Mouse (Mus musculus) heart, adult 2 months (tissue): ENCODE measurements around the gene Bnip3. TPM values are rescaled to one million over a fixed set of nuclear protein-coding genes. Genes with fewer than 3 reads are reported as not detected.

Experiments used
- DNase-seq, 2 experiments: peaks; one replicate each; pipeline ENCODE4 v3.0.0; 2021
- H3K27ac ChIP-seq: fragments of 200-600 bp; 2 replicates; pipeline ENCODE4 v1.8.1; 2022
- H3K27me3 ChIP-seq: fragments of 200-500 bp; 2 replicates; pipeline ENCODE4 v1.6.1; 2012; ENCODE audit warnings: mild to moderate bottlenecking, low read length, inconsistent platforms, mixed read lengths; ENCODE audit not compliant: control insufficient read depth, insufficient read depth
- H3K36me3 ChIP-seq: fragments of 200-500 bp; 2 replicates; pipeline ENCODE4 v1.6.1; 2012; ENCODE audit warnings: low read length, inconsistent platforms; ENCODE audit not compliant: control insufficient read depth, insufficient read depth
- H3K4me1 ChIP-seq: fragments of 200-500 bp; 2 replicates; pipeline ENCODE4 v1.6.1; 2011; ENCODE audit warnings: low read length; ENCODE audit not compliant: control insufficient read depth, insufficient read depth
- H3K4me3 ChIP-seq: fragments of 200-600 bp; 2 replicates; pipeline ENCODE4 v1.8.1; 2022
- H3K79me2 ChIP-seq: fragments of 200-500 bp; replicated peaks from 2 replicates; pipeline ENCODE4 v1.6.1; 2012; ENCODE audit warnings: mild to moderate bottlenecking, inconsistent platforms, low read length, moderate library complexity, mixed read lengths; ENCODE audit not compliant: control insufficient read depth, insufficient read depth
- H3K9ac ChIP-seq: fragments of 200-500 bp; 2 replicates; pipeline ENCODE4 v1.6.1; 2012; ENCODE audit warnings: low read depth, mild to moderate bottlenecking, control low read depth, inconsistent platforms, low read length, mixed read lengths
- CTCF ChIP-seq: fragments of 200-600 bp; IDR thresholded peaks from 2 replicates; pipeline ENCODE4 v1.8.1; 2022; ENCODE audit warnings: antibody characterized with exemption, mild to moderate bottlenecking, moderate library complexity
- EP300 ChIP-seq: fragments of 200-500 bp; IDR thresholded peaks from 2 replicates; pipeline ENCODE4 v1.6.1; 2011; ENCODE audit warnings: low read depth, low read length, control low read depth; ENCODE audit not compliant: insufficient read depth
- POLR2A ChIP-seq: fragments of 200-500 bp; IDR thresholded peaks from 2 replicates; pipeline ENCODE4 v1.6.1; 2011; ENCODE audit warnings: mild to moderate bottlenecking, low read depth, low read length, control low read depth; ENCODE audit not compliant: insufficient read depth
- WGBS: fragments of 180-500 bp; shearing (Covaris S2); methylation state at CpG from one replicate; pipeline ENCODE4 v1.1.7; 2018; 5-methylcytosine and 5-hydroxymethylcytosine counted together
- intact Hi-C: fragments of 180-260 bp; cut with DNase I; formaldehyde crosslinking; loops from one replicate; pipeline ENCODE4 v1.15.1; 2025
- polyA plus RNA-seq: library from polyadenylated mRNA; depleted of rRNA; stranded (reverse); fragments of >200 nt; gene quantifications from 2 replicates; pipeline ENCODE4 v1.2.3, GENCODE M21; 2012
- total RNA-seq, 2 experiments: library from RNA; stranded (reverse); gene quantifications; 2 replicates each; pipeline ENCODE4 v1.2.3; 2021

The Bnip3 gene
- total and polyA plus RNA-seq, 3 experiments: 48.7 to 401 (median 270) TPM

GRCm38 (mm10) chr7:138928456-138928855 lies 19.1 kb upstream of the Bnip3 start:
- Histone ChIP-seq H3K4me1 (no peaks in the 10 kb centered on the region), H3K79me2 (no peaks in the 10 kb centered on the region), H3K36me3 (no peaks in the 10 kb centered on the region), H3K4me3 (no peak overlapping the region), H3K27me3 (no peaks in the 10 kb centered on the region; the same call in 1 of the 2 replicates), H3K9ac (no peak overlapping the region), H3K27ac (no peak overlapping the region)
- DNase-seq: no peak
- no peak for TF ChIP-seq EP300
- no peak for TF ChIP-seq CTCF
- no peak for TF ChIP-seq POLR2A
- 92% methylated on average over 4 of the region's 4 CpGs for WGBS
- intact Hi-C loops: no loop called here

- peak; percentile 24 to 51 for DNase-seq
- Histone ChIP-seq H3K4me1 (peaks cover 7% of the 10 kb centered on the region), H3K9ac (no peak overlapping the region), H3K27ac (no peak overlapping the region), H3K27me3 (no peaks in the 10 kb centered on the region; the same call in 1 of the 2 replicates), H3K4me3 (no peak overlapping the region), H3K79me2 (no peaks in the 10 kb centered on the region), H3K36me3 (no peaks in the 10 kb centered on the region)
- intact Hi-C loops: loop anchor here (1.0 to 2.0 kb wide), 2 partner anchors 17 to 84 kb away; no protein-coding TSS in a partner anchor
- 5% methylated on average over 3 of the region's 3 CpGs for WGBS
- TF ChIP-seq POLR2A (no peak), CTCF (peak; percentile 68)
Observed at GRCm38 (mm10) chr7:138923756-138924425, 14.6 kb upstream of the Bnip3 start.

- Histone ChIP-seq H3K79me2 (no peaks in the 10 kb centered on the region), H3K36me3 (no peaks in the 10 kb centered on the region), H3K27me3 (no peaks in the 10 kb centered on the region; the same call in 1 of the 2 replicates), H3K9ac (no peak overlapping the region), H3K4me1 (peaks cover 7% of the 10 kb centered on the region), H3K4me3 (no peak overlapping the region), H3K27ac (peak overlapping the region; percentile 32)
- DNase-seq: peak in 1 of 2 experiments; percentile 14
- WGBS: 56% methylated on average over 8 of the region's 8 CpGs
- TF ChIP-seq POLR2A (no peak), CTCF (no peak), EP300 (no peak)
- intact Hi-C loops: loop anchor here (1.0 to 2.0 kb wide), 2 partner anchors 15 to 78 kb away; no protein-coding TSS in a partner anchor
Observed at GRCm38 (mm10) chr7:138921611-138922010, 12.3 kb upstream of the Bnip3 start.

- Histone ChIP-seq H3K4me1 (peaks cover 7% of the 10 kb centered on the region), H3K27ac (peak overlapping the region; percentile 97), H3K79me2 (no peaks in the 10 kb centered on the region), H3K9ac (peak overlapping the region; percentile 39), H3K4me3 (peak overlapping the region; percentile 15; the same call in 1 of the 2 replicates), H3K36me3 (no peaks in the 10 kb centered on the region), H3K27me3 (no peaks in the 10 kb centered on the region)
- under 1% methylated on average over 26 of the region's 26 CpGs for WGBS
- peak; percentile 87 to 92 for DNase-seq
- TF ChIP-seq POLR2A (no peak; the same call in none of the 2 replicates), CTCF (peak; percentile 66), EP300 (peak; percentile 97)
- intact Hi-C loops: no loop called here
Observed at GRCm38 (mm10) chr7:138919156-138919944, 10.0 kb upstream of the Bnip3 start.

GRCm38 (mm10) chr7:138913616-138914015 lies 4.3 kb upstream of the Bnip3 start:
- no peaks in the 10 kb centered on the region for H3K27me3 ChIP-seq
- no peak for DNase-seq
- 80% methylated on average over 3 of the region's 3 CpGs for WGBS
- intact Hi-C loops: no loop called here
- no peak overlapping the region for H3K27ac ChIP-seq
- peaks cover 2% of the 10 kb centered on the region for H3K4me1 ChIP-seq
- H3K36me3 ChIP-seq: no peaks in the 10 kb centered on the region
- H3K79me2 ChIP-seq: peaks cover 3% of the 10 kb centered on the region
- no peak overlapping the region for H3K4me3 ChIP-seq
- no peak overlapping the region for H3K9ac ChIP-seq
- TF ChIP-seq POLR2A: no peak
- TF ChIP-seq CTCF: no peak
- no peak for TF ChIP-seq EP300
